In the genomic region with DNA sequence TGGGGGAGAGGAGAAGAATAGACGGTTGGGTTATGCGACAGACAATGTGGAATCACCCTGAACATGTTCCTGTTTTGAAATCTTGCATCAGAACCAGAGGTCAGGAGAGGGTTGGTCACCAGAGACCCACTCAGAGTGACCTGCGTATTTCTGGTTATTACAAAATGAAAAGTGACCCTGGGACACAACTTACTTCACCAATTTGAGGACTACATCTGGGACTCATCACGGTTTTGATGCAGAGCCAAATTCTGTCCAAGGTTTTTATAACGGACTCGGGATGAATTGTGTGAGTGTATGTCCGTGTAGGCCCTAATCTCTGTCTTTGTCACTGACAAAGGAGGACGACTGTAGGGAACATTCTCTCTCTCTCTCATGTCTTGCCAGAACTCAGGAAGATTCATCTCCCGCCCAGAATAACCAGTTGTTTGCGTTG, we compare ENCODE assay signal across 11 mouse cellular contexts. TPM values are rescaled to one million over a fixed set of nuclear protein-coding genes. Genes with fewer than 3 reads are reported as not detected.
DNase-seq lines count a peak whose midpoint lies in the region; ATAC-seq and TF ChIP-seq lines count a peak whose summit lies in the region.
"Had no signal": no experiment of that assay in that cellular context is flagged by ENCODE, and none has a peak within 500 bp of the region (broad histone marks: within the 10 kb centered on the region; RNA-seq: fewer than 3 reads in every experiment).

No protein-coding gene starts in this region.

- H3K4me1 ChIP-seq in intestine, embryonic 16.5 days (ENCODE audit: control insufficient read depth, insufficient read depth, low read length): peaks cover 4% of the 10 kb centered on the region; the same call in 1 of the 2 replicates
- H3K4me1 ChIP-seq in lung, postnatal 0 days (ENCODE audit: insufficient read depth, low read depth, low read length): no peaks in the 10 kb centered on the region
- H3K4me1 ChIP-seq in thymus, adult 2 months (replicated peaks; ENCODE audit: control insufficient read depth, insufficient read depth, low read length): peaks cover 12% of the 10 kb centered on the region

- H3K4me2 ChIP-seq in intestine, embryonic 16.5 days (ENCODE audit: low read depth, low read length): no peak overlapping the region
- H3K4me2 ChIP-seq in lung, postnatal 0 days (replicated peaks; ENCODE audit: low read depth, low read length): no peak overlapping the region
- H3K4me2 ChIP-seq: heart, embryonic 15.5 days had no signal

- peak; percentile 58; the same call in 1 of the 2 replicates for ATAC-seq in intestine, embryonic 16.5 days
- ATAC-seq in lung, postnatal 0 days: peak; percentile 84

- 44% methylated on average over 10 of the region's 10 CpGs for WGBS in intestine, embryonic 16.5 days
- 47% methylated on average over 10 of the region's 10 CpGs for WGBS in lung, postnatal 0 days
- WGBS in thymus, adult 2 months: 94% methylated on average over 10 of the region's 10 CpGs

- H3K27me3 ChIP-seq in intestine, embryonic 16.5 days (replicated peaks; ENCODE audit: control insufficient read depth, insufficient read depth, low read length): no peaks in the 10 kb centered on the region
- H3K27me3 ChIP-seq in lung, postnatal 0 days (replicated peaks; ENCODE audit: insufficient read depth, low read length): no peaks in the 10 kb centered on the region
- H3K27me3 ChIP-seq in thymus, adult 2 months (ENCODE audit: control insufficient read depth, insufficient read depth, low read length): no peaks in the 10 kb centered on the region
- H3K27me3 ChIP-seq: heart, embryonic 15.5 days had no signal

- H3K27ac ChIP-seq in intestine, embryonic 16.5 days (ENCODE audit: low read length): no peak overlapping the region
- H3K27ac ChIP-seq in lung, postnatal 0 days (ENCODE audit: low read length): 0 out of 2 replicates have a peak overlapping the region, but pooled peaks have one; percentile 11
- no peak overlapping the region for H3K27ac ChIP-seq in thymus, adult 2 months (ENCODE audit: control insufficient read depth, insufficient read depth, low read length)
- H3K27ac ChIP-seq: heart, embryonic 15.5 days had no signal

- no peak for TF ChIP-seq POLR2A in thymus, adult 2 months (IDR thresholded peaks at IDR 0.05; ENCODE audit: control insufficient read depth, extremely low read depth, insufficient read depth, low read length, poor library complexity)

- DNase-seq in heart, postnatal 10 days: peak; percentile 55 to 59
- DNase-seq in heart, adult 11 months: no peak
- peak; percentile 75 for DNase-seq in MN1 (ENCODE audit: low spot score)
- peak; percentile 82 for DNase-seq in lung, postnatal 0 days (ENCODE audit: low spot score)
- DNase-seq in thymus, adult 2 months: no peak
- no peak for DNase-seq in left cerebral cortex, postnatal 36 days (ENCODE audit: low spot score in 2 of 2)
- no peak for DNase-seq in left cerebral cortex, postnatal 25 days (ENCODE audit: low spot score in 2 of 2)
- DNase-seq: embryo, embryonic 11 days; spleen, adult 18-20 months had no signal

- TF ChIP-seq CTCF in lung, postnatal 0 days (IDR thresholded peaks at IDR 0.05): no peak
- no peak for TF ChIP-seq CTCF in thymus, adult 2 months (IDR thresholded peaks at IDR 0.05; ENCODE audit: borderline replicate concordance, control insufficient read depth, extremely low read depth, insufficient read depth, low read length, poor library complexity)

- H3K9ac ChIP-seq in intestine, embryonic 16.5 days (ENCODE audit: low read depth, low read length): no peak overlapping the region
- no peak overlapping the region for H3K9ac ChIP-seq in lung, postnatal 0 days (replicated peaks; ENCODE audit: low read depth)
- H3K9ac ChIP-seq: heart, embryonic 15.5 days had no signal

- H3K36me3 ChIP-seq in intestine, embryonic 16.5 days (ENCODE audit: control insufficient read depth, insufficient read depth, low read length): no peaks in the 10 kb centered on the region
- no peaks in the 10 kb centered on the region for H3K36me3 ChIP-seq in lung, postnatal 0 days (ENCODE audit: insufficient read depth, low read length)
- H3K36me3 ChIP-seq in thymus, adult 2 months (ENCODE audit: control insufficient read depth, insufficient read depth, low read length): no peaks in the 10 kb centered on the region
- H3K36me3 ChIP-seq: heart, embryonic 15.5 days had no signal

- intact Hi-C loops in heart, postnatal 10 days (cut with DNase I): no loop called here
- intact Hi-C loops in left cerebral cortex, postnatal 36 days (cut with DNase I): no loop called here
- intact Hi-C loops in left cerebral cortex, postnatal 25 days (cut with DNase I): no loop called here

- H3K4me3 ChIP-seq in intestine, embryonic 16.5 days (ENCODE audit: low read length): no peak overlapping the region
- no peak overlapping the region for H3K4me3 ChIP-seq in lung, postnatal 0 days (ENCODE audit: low read depth, low read length)
- no peak overlapping the region for H3K4me3 ChIP-seq in thymus, adult 2 months (ENCODE audit: control insufficient read depth, insufficient read depth, low read length)
- H3K4me3 ChIP-seq: heart, embryonic 15.5 days had no signal

- peak; percentile 90 for TF ChIP-seq EP300 in lung, postnatal 0 days (IDR thresholded peaks at IDR 0.05)

- H3K9me3 ChIP-seq in intestine, embryonic 16.5 days (ENCODE audit: control insufficient read depth, low read length): no peaks in the 10 kb centered on the region
- no peaks in the 10 kb centered on the region for H3K9me3 ChIP-seq in lung, postnatal 0 days (ENCODE audit: low read length)
- H3K9me3 ChIP-seq: heart, embryonic 15.5 days had no signal

RNA-seq across cellular contexts. Expression of a gene that starts 16.1 kb away (rescaled TPM):
- 1 to 10 TPM; 7.7 to 8.8 TPM for total RNA-seq in heart, postnatal 10 days (2021)
- polyA plus RNA-seq in intestine, embryonic 16.5 days (2015; fragmentation: Nextera tagmentation; extraction: Ambion mirVana): 16.4 and 19.8 TPM in 2 replicates
- 8.5 and 9.0 TPM in 2 replicates for polyA plus RNA-seq in lung, postnatal 0 days (2015; fragmentation: Nextera tagmentation; extraction: Ambion mirVana)
- polyA plus RNA-seq in thymus, adult 2 months (2012; rRNA removed): 7.7 and 8.1 TPM in 2 replicates
- total RNA-seq in left cerebral cortex, postnatal 36 days (2021): 10 to 100 TPM; 19.2 to 20.6 TPM
- total RNA-seq in left cerebral cortex, postnatal 25 days (2021): 10 to 100 TPM; 15.0 to 15.4 TPM

Comparison
In these comparisons a context has a peak if more than half of its experiments do, and no peak if none do; other contexts are left out.
1. DNase-seq: peak in heart, postnatal 10 days (2 of 2), MN1 (single experiment) and lung, postnatal 0 days (single experiment); none in heart, adult 11 months (single experiment), thymus, adult 2 months (single experiment), left cerebral cortex, postnatal 36 days (0 of 2) and left cerebral cortex, postnatal 25 days (0 of 2).